Mouse (Mus musculus): ENCODE measurements at regions not wholly inside any gene's neighbourhood (a gene's known extent, or its start where the extent isn't known, plus 50 kb on each side); places are given as distances from the start of the nearest gene placed in this dataset.

GRCm38 (mm10) chr4:131355526-131355991, 411.4 kb downstream of the Matn1 start:
- no peak overlapping the region for H3K4me3 ChIP-seq (ENCODE audit: low read depth, low read length)
- no peaks in the 10 kb centered on the region for H3K9me3 ChIP-seq (ENCODE audit: control insufficient read depth, low read length)
- no peak overlapping the region for H3K9ac ChIP-seq (ENCODE audit: low read depth, low read length)
- H3K4me2 ChIP-seq (replicated peaks; ENCODE audit: low read depth, low read length) = no peak overlapping the region
- ATAC-seq (ENCODE audit: low FRiP score) = no peak
- WGBS = 93% methylated on average over 12 of the region's 12 CpGs
- H3K36me3 ChIP-seq (ENCODE audit: control insufficient read depth, insufficient read depth, low read length) = no peaks in the 10 kb centered on the region
- H3K27me3 ChIP-seq (ENCODE audit: control insufficient read depth, insufficient read depth, low read length) = no peaks in the 10 kb centered on the region
- H3K4me1 ChIP-seq (replicated peaks; ENCODE audit: control insufficient read depth, insufficient read depth, low read length) = no peaks in the 10 kb centered on the region
- DNase-seq (ENCODE audit: low spot score) = no peak
- no peak overlapping the region for H3K27ac ChIP-seq (ENCODE audit: low read depth, low read length)

- no peak overlapping the region for H3K9ac ChIP-seq (ENCODE audit: low read depth, low read length)
- ATAC-seq (ENCODE audit: low FRiP score) = no peak
- no peaks in the 10 kb centered on the region for H3K4me1 ChIP-seq (replicated peaks; ENCODE audit: control insufficient read depth, insufficient read depth, low read length)
- H3K27ac ChIP-seq (ENCODE audit: low read depth, low read length) = no peak overlapping the region
- no peaks in the 10 kb centered on the region for H3K9me3 ChIP-seq (ENCODE audit: control insufficient read depth, low read length)
- no peaks in the 10 kb centered on the region for H3K27me3 ChIP-seq (ENCODE audit: control insufficient read depth, insufficient read depth, low read length)
- DNase-seq (ENCODE audit: low spot score) = no peak
- no peaks in the 10 kb centered on the region for H3K36me3 ChIP-seq (ENCODE audit: control insufficient read depth, insufficient read depth, low read length)
- WGBS = 82% methylated on average over 12 of the region's 12 CpGs
- H3K4me2 ChIP-seq (replicated peaks; ENCODE audit: low read depth, low read length) = no peak overlapping the region
- H3K4me3 ChIP-seq (ENCODE audit: low read depth, low read length) = no peak overlapping the region
Measured at GRCm38 (mm10) chr4:131356316-131356715, 412.1 kb downstream of the Matn1 start.

GRCm38 (mm10) chr4:131363030-131363429, 418.8 kb downstream of the Matn1 start:
- Histone ChIP-seq H3K36me3 (ENCODE audit: control insufficient read depth, insufficient read depth, low read length) (no peaks in the 10 kb centered on the region), H3K4me2 (replicated peaks; ENCODE audit: low read depth, low read length) (no peak overlapping the region), H3K4me3 (ENCODE audit: low read depth, low read length) (no peak overlapping the region), H3K9ac (ENCODE audit: low read depth, low read length) (no peak overlapping the region), H3K27me3 (ENCODE audit: control insufficient read depth, insufficient read depth, low read length) (peaks cover 2% of the 10 kb centered on the region; the same call in 1 of the 2 replicates), H3K27ac (ENCODE audit: low read depth, low read length) (no peak overlapping the region), H3K4me1 (replicated peaks; ENCODE audit: control insufficient read depth, insufficient read depth, low read length) (no peaks in the 10 kb centered on the region), H3K9me3 (ENCODE audit: control insufficient read depth, low read length) (no peaks in the 10 kb centered on the region)
- DNase-seq (ENCODE audit: low spot score) = no peak
- 55% methylated on average over 1 of the region's 1 CpGs for WGBS
- no peak for ATAC-seq (ENCODE audit: low FRiP score)

- H3K36me3 ChIP-seq (ENCODE audit: control insufficient read depth, insufficient read depth, low read length) = no peaks in the 10 kb centered on the region
- WGBS = 32% methylated on average over 6 of the region's 6 CpGs
- no peak overlapping the region for H3K4me2 ChIP-seq (replicated peaks; ENCODE audit: low read depth, low read length)
- no peak for ATAC-seq (ENCODE audit: low FRiP score)
- H3K4me1 ChIP-seq (replicated peaks; ENCODE audit: control insufficient read depth, insufficient read depth, low read length) = no peaks in the 10 kb centered on the region
- DNase-seq (ENCODE audit: low spot score) = peak; percentile 62
- H3K4me3 ChIP-seq (ENCODE audit: low read depth, low read length) = no peak overlapping the region
- H3K27me3 ChIP-seq (ENCODE audit: control insufficient read depth, insufficient read depth, low read length) = peaks cover 2% of the 10 kb centered on the region; the same call in 1 of the 2 replicates
- no peak overlapping the region for H3K9ac ChIP-seq (ENCODE audit: low read depth, low read length)
- H3K9me3 ChIP-seq (ENCODE audit: control insufficient read depth, low read length) = no peaks in the 10 kb centered on the region
- no peak overlapping the region for H3K27ac ChIP-seq (ENCODE audit: low read depth, low read length)
Measured at GRCm38 (mm10) chr4:131364671-131365252, 420.6 kb downstream of the Matn1 start.

GRCm38 (mm10) chr4:131366006-131366405, 421.8 kb downstream of the Matn1 start:
- no peak overlapping the region for H3K27ac ChIP-seq (ENCODE audit: low read depth, low read length)
- peaks cover 2% of the 10 kb centered on the region; the same call in 1 of the 2 replicates for H3K27me3 ChIP-seq (ENCODE audit: control insufficient read depth, insufficient read depth, low read length)
- H3K9ac ChIP-seq (ENCODE audit: low read depth, low read length) = no peak overlapping the region
- no peaks in the 10 kb centered on the region for H3K36me3 ChIP-seq (ENCODE audit: control insufficient read depth, insufficient read depth, low read length)
- H3K9me3 ChIP-seq (ENCODE audit: control insufficient read depth, low read length) = no peaks in the 10 kb centered on the region
- DNase-seq (ENCODE audit: low spot score) (no peak), ATAC-seq (ENCODE audit: low FRiP score) (no peak)
- no peak overlapping the region for H3K4me3 ChIP-seq (ENCODE audit: low read depth, low read length)
- no peak overlapping the region for H3K4me2 ChIP-seq (replicated peaks; ENCODE audit: low read depth, low read length)
- H3K4me1 ChIP-seq (replicated peaks; ENCODE audit: control insufficient read depth, insufficient read depth, low read length) = no peaks in the 10 kb centered on the region
- 49% methylated on average over 2 of the region's 2 CpGs for WGBS

GRCm38 (mm10) chr4:131366656-131367055, 422.5 kb downstream of the Matn1 start:
- no peak for DNase-seq (ENCODE audit: low spot score)
- Histone ChIP-seq H3K27me3 (ENCODE audit: control insufficient read depth, insufficient read depth, low read length) (peaks cover 2% of the 10 kb centered on the region; the same call in 1 of the 2 replicates), H3K4me2 (replicated peaks; ENCODE audit: low read depth, low read length) (no peak overlapping the region), H3K9me3 (ENCODE audit: control insufficient read depth, low read length) (no peaks in the 10 kb centered on the region), H3K4me1 (replicated peaks; ENCODE audit: control insufficient read depth, insufficient read depth, low read length) (no peaks in the 10 kb centered on the region), H3K9ac (ENCODE audit: low read depth, low read length) (no peak overlapping the region), H3K27ac (ENCODE audit: low read depth, low read length) (no peak overlapping the region), H3K4me3 (ENCODE audit: low read depth, low read length) (no peak overlapping the region), H3K36me3 (ENCODE audit: control insufficient read depth, insufficient read depth, low read length) (no peaks in the 10 kb centered on the region)
- 71% methylated on average over 1 of the region's 1 CpGs for WGBS
- ATAC-seq (ENCODE audit: low FRiP score) = no peak

- no peak overlapping the region for H3K27ac ChIP-seq (ENCODE audit: low read depth, low read length)
- 86% methylated on average over 16 of the region's 16 CpGs for WGBS
- ATAC-seq (ENCODE audit: low FRiP score) (no peak), DNase-seq (ENCODE audit: low spot score) (no peak)
- H3K4me2 ChIP-seq (replicated peaks; ENCODE audit: low read depth, low read length) = no peak overlapping the region
- H3K4me1 ChIP-seq (replicated peaks; ENCODE audit: control insufficient read depth, insufficient read depth, low read length) = no peaks in the 10 kb centered on the region
- no peak overlapping the region for H3K4me3 ChIP-seq (ENCODE audit: low read depth, low read length)
- no peak overlapping the region for H3K9ac ChIP-seq (ENCODE audit: low read depth, low read length)
- H3K27me3 ChIP-seq (ENCODE audit: control insufficient read depth, insufficient read depth, low read length) = no peaks in the 10 kb centered on the region
- no peaks in the 10 kb centered on the region for H3K36me3 ChIP-seq (ENCODE audit: control insufficient read depth, insufficient read depth, low read length)
- no peaks in the 10 kb centered on the region for H3K9me3 ChIP-seq (ENCODE audit: control insufficient read depth, low read length)
Measured at GRCm38 (mm10) chr4:131372517-131372916, 428.3 kb downstream of the Matn1 start.

- no peaks in the 10 kb centered on the region for H3K36me3 ChIP-seq (ENCODE audit: control insufficient read depth, insufficient read depth, low read length)
- WGBS = 85% methylated on average over 3 of the region's 3 CpGs
- H3K27ac ChIP-seq (ENCODE audit: low read depth, low read length) = no peak overlapping the region
- no peak overlapping the region for H3K4me3 ChIP-seq (ENCODE audit: low read depth, low read length)
- no peaks in the 10 kb centered on the region for H3K27me3 ChIP-seq (ENCODE audit: control insufficient read depth, insufficient read depth, low read length)
- no peaks in the 10 kb centered on the region for H3K9me3 ChIP-seq (ENCODE audit: control insufficient read depth, low read length)
- DNase-seq (ENCODE audit: low spot score) (no peak), ATAC-seq (ENCODE audit: low FRiP score) (no peak)
- no peaks in the 10 kb centered on the region for H3K4me1 ChIP-seq (replicated peaks; ENCODE audit: control insufficient read depth, insufficient read depth, low read length)
- H3K4me2 ChIP-seq (replicated peaks; ENCODE audit: low read depth, low read length) = no peak overlapping the region
- no peak overlapping the region for H3K9ac ChIP-seq (ENCODE audit: low read depth, low read length)
Measured at GRCm38 (mm10) chr4:131373172-131373571, 429.0 kb downstream of the Matn1 start.

GRCm38 (mm10) chr4:131374527-131375290, 430.5 kb downstream of the Matn1 start:
- no peaks in the 10 kb centered on the region for H3K4me1 ChIP-seq (replicated peaks; ENCODE audit: control insufficient read depth, insufficient read depth, low read length)
- H3K9ac ChIP-seq (ENCODE audit: low read depth, low read length) = no peak overlapping the region
- no peaks in the 10 kb centered on the region for H3K27me3 ChIP-seq (ENCODE audit: control insufficient read depth, insufficient read depth, low read length)
- 92% methylated on average over 6 of the region's 6 CpGs for WGBS
- no peaks in the 10 kb centered on the region for H3K36me3 ChIP-seq (ENCODE audit: control insufficient read depth, insufficient read depth, low read length)
- H3K4me3 ChIP-seq (ENCODE audit: low read depth, low read length) = no peak overlapping the region
- no peak overlapping the region for H3K27ac ChIP-seq (ENCODE audit: low read depth, low read length)
- no peak for DNase-seq (ENCODE audit: low spot score)
- H3K4me2 ChIP-seq (replicated peaks; ENCODE audit: low read depth, low read length) = no peak overlapping the region
- H3K9me3 ChIP-seq (ENCODE audit: control insufficient read depth, low read length) = no peaks in the 10 kb centered on the region
- no peak for ATAC-seq (ENCODE audit: low FRiP score)

All from hindbrain, embryonic 11.5 days (tissue).